Mouse (Mus musculus) heart, embryonic 16.5 days (tissue): ENCODE results near the gene Atp6ap1l. TPM values are rescaled to one million over a fixed set of nuclear protein-coding genes. Genes with fewer than 3 reads are reported as not detected.
"Not testable (repeated sequence)": the region's sequence is repeated elsewhere in the genome, so short reads cannot be mapped to it uniquely, and the experiment has no call there.

ENCODE experiments used
- ATAC-seq: fragments of 200-750 bp; cut with Nextera tagmentation; replicated peaks from 2 replicates; pipeline ENCODE4 v1.8.0; 2017; ENCODE audit warnings: moderate number of reproducible peaks; ENCODE audit not compliant: insufficient read depth, low FRiP score; ENCODE audit errors: extremely low read depth
- H3K27ac ChIP-seq: fragments of 300-500 bp; sonication (generic); 2 replicates; pipeline ENCODE4 v1.5.1; 2014; ENCODE audit warnings: mild to moderate bottlenecking, low read length, control low read depth, moderate library complexity
- H3K27me3 ChIP-seq: fragments of 300-500 bp; sonication (generic); 2 replicates; pipeline ENCODE4 v1.6.1; 2014; ENCODE audit warnings: low read length, mixed read lengths; ENCODE audit not compliant: control insufficient read depth, insufficient read depth
- H3K36me3 ChIP-seq: fragments of 300-500 bp; sonication (generic); 2 replicates; pipeline ENCODE4 v1.6.1; 2014; ENCODE audit not compliant: control insufficient read depth, insufficient read depth
- H3K4me1 ChIP-seq: fragments of 300-500 bp; sonication (generic); 2 replicates; pipeline ENCODE4 v1.6.1; 2014; ENCODE audit warnings: low read length, mixed read lengths; ENCODE audit not compliant: control insufficient read depth, insufficient read depth
- H3K4me2 ChIP-seq: fragments of 300-500 bp; sonication (generic); 2 replicates; pipeline ENCODE4 v1.6.1; 2014; ENCODE audit warnings: low read depth, mild to moderate bottlenecking, control low read depth, low read length
- H3K4me3 ChIP-seq: fragments of 300-500 bp; sonication (generic); 2 replicates; pipeline ENCODE4 v1.5.1; 2014; ENCODE audit warnings: mild to moderate bottlenecking, control low read depth, low read length
- H3K9ac ChIP-seq: fragments of 300-500 bp; sonication (generic); 2 replicates; pipeline ENCODE4 v1.6.1; 2014; ENCODE audit warnings: low read length, control low read depth
- H3K9me3 ChIP-seq: fragments of 300-500 bp; sonication (generic); replicated peaks from 2 replicates; pipeline ENCODE4 v1.6.1; 2016; ENCODE audit warnings: low read length; ENCODE audit not compliant: control insufficient read depth
- WGBS: fragments of 180-500 bp; shearing (Covaris S2); extraction: QIAGEN DNeasy Blood & Tissue Kit; methylation state at CpG from one replicate; pipeline ENCODE4 v1.1.7; 2014; 5-methylcytosine and 5-hydroxymethylcytosine counted together
- polyA plus RNA-seq: library from polyadenylated mRNA; unstranded; fragments of >200 nt; fragmentation: Nextera tagmentation; extraction: Ambion mirVana; gene quantifications from 2 replicates; pipeline ENCODE4 v1.2.1, GENCODE M21; 2015

Atp6ap1l gene
- polyA plus RNA-seq, 1 experiment from 2014 or later, result 0.39 TPM

- H3K9ac ChIP-seq, result no peak overlapping the region
- no peak overlapping the region for H3K4me2 ChIP-seq
- no peaks in the 10 kb centered on the region for H3K27me3 ChIP-seq
- ATAC-seq, result no peak
- H3K36me3 ChIP-seq, result peaks cover 24% of the 10 kb centered on the region
- H3K9me3 ChIP-seq, result no peaks in the 10 kb centered on the region
- no peak overlapping the region for H3K27ac ChIP-seq
- no peak overlapping the region for H3K4me3 ChIP-seq
- H3K4me1 ChIP-seq, result peaks cover 5% of the 10 kb centered on the region
- 82% methylated on average over 5 of the region's 5 CpGs for WGBS
These were observed 20.0 kb upstream of the Atp6ap1l start for GRCm38 (mm10) chr13:90925191-90925590.

DNA sequence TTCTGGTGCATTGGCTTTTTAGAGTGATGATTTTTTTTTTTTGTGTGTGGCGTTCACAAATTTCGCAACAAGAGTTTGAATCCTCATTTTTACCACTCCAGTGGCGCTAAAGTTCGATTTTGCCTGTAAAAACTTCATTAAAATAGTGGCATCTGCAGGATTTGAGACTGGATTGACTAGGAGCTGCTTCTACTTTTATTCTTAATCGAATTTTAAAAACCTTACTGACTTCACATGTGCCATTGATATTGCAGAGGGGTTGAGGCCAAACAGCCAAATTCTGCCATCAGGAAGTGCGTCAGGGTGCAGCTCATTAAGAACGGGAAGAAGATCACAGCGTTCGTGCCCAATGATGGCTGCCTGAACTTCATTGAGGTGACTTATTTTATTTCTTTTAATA, 18.9 kb upstream of the Atp6ap1l start:
- 41% methylated on average over 9 of the region's 9 CpGs for WGBS

DNA sequence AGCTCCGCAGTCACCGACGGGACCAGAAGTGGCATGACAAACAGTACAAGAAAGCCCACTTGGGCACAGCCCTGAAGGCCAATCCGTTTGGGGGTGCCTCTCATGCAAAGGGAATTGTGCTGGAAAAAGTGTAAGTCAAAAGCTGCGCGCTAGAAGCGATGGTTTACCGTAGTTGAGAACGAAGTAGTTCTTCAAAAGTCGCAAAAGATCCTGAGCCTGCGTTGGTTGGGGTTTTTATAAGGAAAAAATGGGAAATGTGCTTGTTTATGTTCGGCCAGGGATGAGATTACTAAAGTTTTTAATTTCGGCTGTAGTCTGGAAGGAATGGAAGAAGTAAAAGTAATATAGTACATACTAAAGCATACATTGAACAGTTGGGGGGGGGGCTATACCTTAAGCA, 18.5 kb upstream of the Atp6ap1l start:
- Histone ChIP-seq H3K9ac (peak overlapping the region; percentile 97), H3K36me3 (peaks cover 22% of the 10 kb centered on the region), H3K4me2 (peak overlapping the region; percentile 80), H3K4me3 (peak overlapping the region; percentile 97), H3K27ac (peak overlapping the region; percentile 86)
- peak; percentile 2; the same call in 1 of the 2 replicates for ATAC-seq
- H3K4me1 ChIP-seq, H3K27me3 ChIP-seq, H3K9me3 ChIP-seq: not testable (repeated sequence)
- WGBS, result under 1% methylated on average over 13 of the region's 13 CpGs

More for the DNA sequence above, 18.9 kb upstream of the Atp6ap1l start:
- Histone ChIP-seq H3K4me2 (peak overlapping the region; percentile 80), H3K27ac (no peak overlapping the region; the same call in 1 of the 2 replicates), H3K27me3 (no peaks in the 10 kb centered on the region), H3K9ac (peak overlapping the region; percentile 97), H3K36me3 (peaks cover 24% of the 10 kb centered on the region), H3K9me3 (no peaks in the 10 kb centered on the region), H3K4me3 (peak overlapping the region; percentile 97), H3K4me1 (peaks cover 5% of the 10 kb centered on the region)
- ATAC-seq, result no peak

- under 1% methylated on average over 57 of the region's 57 CpGs for WGBS
These were observed 17.8 kb upstream of the Atp6ap1l start, which contains the start of gene Rps23 for GRCm38 (mm10) chr13:90922751-90923612. Rps23 (plus strand) TSS chr13:90922958.

DNA sequence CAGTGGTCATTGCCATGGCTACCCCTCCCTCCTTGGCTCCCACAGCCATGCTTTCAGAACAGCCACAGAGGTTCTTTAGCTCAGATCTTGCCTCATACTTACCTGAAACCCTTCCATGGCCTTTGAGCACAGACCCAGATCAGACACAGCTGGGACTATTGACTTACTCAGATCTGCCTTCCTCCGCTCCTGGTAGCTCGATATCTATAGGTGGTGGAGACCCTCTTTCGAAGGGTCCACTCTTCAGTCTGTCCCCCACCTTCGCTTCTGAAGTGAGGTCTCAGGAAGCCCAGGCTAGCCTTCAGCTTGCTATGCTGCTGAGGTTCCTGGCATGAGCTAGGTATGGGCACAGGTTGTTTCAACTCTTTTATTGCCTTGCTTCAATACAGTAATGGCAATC, 9.6 kb upstream of the Atp6ap1l start:
- Histone ChIP-seq H3K9me3 (no peaks in the 10 kb centered on the region), H3K9ac (no peak overlapping the region), H3K4me3 (no peak overlapping the region), H3K4me1 (no peaks in the 10 kb centered on the region), H3K36me3 (no peaks in the 10 kb centered on the region), H3K27me3 (no peaks in the 10 kb centered on the region), H3K4me2 (no peak overlapping the region), H3K27ac (no peak overlapping the region)
- whole genome bisulfite sequencing, result 92% methylated on average over 4 of the region's 4 CpGs
- no peak for ATAC-seq

More at GRCm38 (mm10) chr13:90922751-90923612, 17.8 kb upstream of the Atp6ap1l start, which contains the start of gene Rps23:
- H3K4me1 ChIP-seq, result peaks cover 5% of the 10 kb centered on the region
- H3K4me2 ChIP-seq, result peak within 1 kb of the TSS; percentile 80
- peaks cover 22% of the 10 kb centered on the region for H3K36me3 ChIP-seq
- peak; percentile 98 for ATAC-seq
- peak within 1 kb of the TSS; percentile 86 for H3K27ac ChIP-seq
- peak within 1 kb of the TSS; percentile 97 for H3K9ac ChIP-seq
- peak within 1 kb of the TSS; percentile 97 for H3K4me3 ChIP-seq
- no peaks in the 10 kb centered on the region for H3K9me3 ChIP-seq
- no peaks in the 10 kb centered on the region for H3K27me3 ChIP-seq

DNA sequence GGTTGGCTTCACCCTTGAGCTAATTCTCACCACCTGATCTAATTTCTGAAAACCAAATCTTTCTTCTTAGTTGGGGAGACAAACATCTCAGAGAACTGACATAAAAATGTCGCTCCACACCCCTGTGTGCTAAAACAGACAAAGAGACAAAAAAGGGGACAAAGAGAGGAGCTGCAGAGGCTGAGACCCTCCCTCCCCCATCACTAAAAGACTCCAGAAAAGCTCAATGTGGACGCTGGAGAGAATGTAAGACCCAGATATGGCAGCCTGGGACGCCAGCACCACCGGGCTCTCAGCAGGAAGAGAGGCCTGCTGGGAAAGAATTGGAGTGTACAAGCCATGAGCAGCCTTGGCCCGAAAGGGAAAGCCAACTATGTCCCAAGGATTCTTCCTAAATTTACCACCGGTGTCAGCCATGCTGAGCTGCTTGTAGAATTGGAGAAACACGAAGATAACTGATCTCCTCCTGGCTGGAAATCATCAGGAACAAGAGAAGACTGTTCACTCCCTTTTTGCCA, 8.6 kb upstream of the Atp6ap1l start:
- WGBS, result 56% methylated on average over 7 of the region's 7 CpGs
- no peaks in the 10 kb centered on the region for H3K9me3 ChIP-seq
- no peak overlapping the region for H3K4me2 ChIP-seq
- H3K36me3 ChIP-seq, result no peaks in the 10 kb centered on the region
- no peak overlapping the region for H3K27ac ChIP-seq
- H3K4me3 ChIP-seq, result no peak overlapping the region
- no peak for ATAC-seq
- no peaks in the 10 kb centered on the region for H3K4me1 ChIP-seq
- H3K27me3 ChIP-seq, result no peaks in the 10 kb centered on the region
- no peak overlapping the region for H3K9ac ChIP-seq

GRCm38 (mm10) chr13:90912760-90913674, 7.9 kb upstream of the Atp6ap1l start:
- no peak for ATAC-seq
- H3K4me1 ChIP-seq, result no peaks in the 10 kb centered on the region
- WGBS, result 82% methylated on average over 17 of the region's 17 CpGs
- no peaks in the 10 kb centered on the region for H3K9me3 ChIP-seq
- no peaks in the 10 kb centered on the region for H3K27me3 ChIP-seq
- H3K4me2 ChIP-seq, result no peak overlapping the region
- H3K4me3 ChIP-seq, result no peak overlapping the region
- H3K27ac ChIP-seq, result no peak overlapping the region
- H3K9ac ChIP-seq, result no peak overlapping the region
- H3K36me3 ChIP-seq, result no peaks in the 10 kb centered on the region

DNA sequence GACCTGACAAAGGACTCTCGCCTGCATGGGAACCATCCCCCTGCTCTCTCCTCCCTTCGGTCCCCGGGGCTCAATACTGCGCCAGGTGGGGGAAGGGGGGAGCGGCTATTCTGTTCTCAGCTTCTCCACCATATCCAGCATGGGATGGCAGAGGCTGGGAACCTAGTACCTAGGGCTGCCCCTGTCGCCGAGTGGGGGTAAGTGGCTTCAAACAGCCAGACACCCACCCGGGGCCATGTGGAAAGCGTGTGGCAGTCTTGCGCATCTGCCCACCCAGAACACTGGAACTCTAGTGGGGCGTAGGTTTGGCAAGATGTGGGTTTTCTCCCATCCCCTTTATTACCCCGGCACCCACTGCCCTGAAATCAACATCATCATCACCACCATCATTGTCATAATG, 2.2 kb upstream of the Atp6ap1l start:
- 94% methylated on average over 12 of the region's 12 CpGs for WGBS
- H3K27ac ChIP-seq, result no peak overlapping the region
- no peak for ATAC-seq

More for the DNA sequence above, 2.2 kb upstream of the Atp6ap1l start:
- Histone ChIP-seq H3K36me3 (no peaks in the 10 kb centered on the region), H3K9me3 (no peaks in the 10 kb centered on the region), H3K27me3 (no peaks in the 10 kb centered on the region), H3K4me2 (no peak overlapping the region), H3K9ac (no peak overlapping the region), H3K4me1 (no peaks in the 10 kb centered on the region), H3K4me3 (no peak overlapping the region)
